Mouse (Mus musculus) urinary bladder, adult 2 months (tissue): Measurements from ENCODE around the gene Cxadr. TPM values are rescaled to one million over a fixed set of nuclear protein-coding genes. Genes with fewer than 3 reads are reported as not detected.

Source experiments
- DNase-seq: peaks from one replicate; pipeline ENCODE4 v3.0.0; 2022; ENCODE audit warnings: low spot score
- polyA plus RNA-seq: library from polyadenylated mRNA; depleted of rRNA; stranded (reverse); fragments of >200 nt; gene quantifications from 2 replicates; pipeline ENCODE4 v1.2.3, GENCODE M21; 2012; rRNA removed

Gene Cxadr
- polyA plus RNA-seq, result 8.3 and 9.0 TPM in 2 replicates

GRCm38 (mm10) chr16:78301183-78301830 lies at the start of gene Cxadr:
Gene Cxadr (plus strand): TSS chr16:78301489.
- DNase-seq, result no peak

GRCm38 (mm10) chr16:78258989-78259388 lies 42.3 kb upstream of the Cxadr start:
- no peak for DNase-seq

GRCm38 (mm10) chr16:78260070-78260879 lies 41.0 kb upstream of the Cxadr start:
- no peak for DNase-seq

DNA sequence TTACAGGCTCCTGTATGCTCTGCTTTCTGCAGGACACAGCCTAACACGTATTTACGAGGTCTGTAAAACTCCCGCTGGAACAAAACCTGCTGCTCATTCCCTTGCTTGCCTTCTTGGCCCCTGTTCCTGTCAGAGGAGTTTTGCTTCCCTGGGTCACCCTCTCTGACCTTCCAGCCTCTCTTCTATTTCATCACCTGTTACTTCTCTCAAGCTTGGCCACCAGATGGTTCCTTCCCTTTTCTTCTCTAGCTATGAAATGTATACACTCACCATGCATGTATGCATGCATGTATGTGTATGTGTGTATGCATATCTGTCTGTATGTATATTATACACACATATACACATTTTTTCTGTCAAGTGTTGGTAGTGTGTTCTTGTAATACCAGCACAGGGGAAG lies 39.8 kb upstream of the Cxadr start:
- DNase-seq, result no peak

DNA sequence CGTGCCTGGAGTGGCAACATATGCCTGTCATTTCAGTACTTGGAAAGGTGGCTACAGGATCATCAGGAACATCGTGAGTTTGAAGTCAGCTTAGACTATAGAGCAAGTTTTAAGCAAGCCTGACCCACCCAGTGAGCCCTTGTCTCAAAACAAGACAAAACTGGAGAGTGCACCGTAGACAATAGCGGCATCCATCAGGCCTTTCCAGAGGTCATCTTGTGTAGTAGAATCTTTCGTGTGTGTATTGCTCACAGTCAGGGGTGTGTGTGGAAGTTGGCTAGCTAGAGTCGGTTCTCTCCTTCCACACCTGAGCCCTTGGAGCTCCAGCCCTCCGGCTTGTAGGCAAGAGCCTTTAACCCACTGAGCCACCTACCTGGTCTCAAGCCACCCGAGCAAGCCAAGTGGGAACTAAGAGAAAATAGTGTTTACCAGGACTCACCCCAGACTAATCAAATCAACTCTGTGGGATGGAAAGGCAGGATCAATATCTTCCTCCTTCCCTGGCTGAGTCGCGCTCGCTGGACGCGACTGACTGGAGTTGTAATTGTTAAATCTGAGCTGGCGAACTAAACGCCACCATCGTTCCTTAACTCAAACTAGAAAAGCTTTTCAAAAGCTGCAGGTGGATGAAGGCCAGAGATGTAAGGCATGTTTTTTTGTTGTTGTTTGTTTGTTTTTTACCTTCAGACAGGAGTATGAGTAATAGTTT lies 36.7 kb upstream of the Cxadr start:
- no peak for DNase-seq

DNA sequence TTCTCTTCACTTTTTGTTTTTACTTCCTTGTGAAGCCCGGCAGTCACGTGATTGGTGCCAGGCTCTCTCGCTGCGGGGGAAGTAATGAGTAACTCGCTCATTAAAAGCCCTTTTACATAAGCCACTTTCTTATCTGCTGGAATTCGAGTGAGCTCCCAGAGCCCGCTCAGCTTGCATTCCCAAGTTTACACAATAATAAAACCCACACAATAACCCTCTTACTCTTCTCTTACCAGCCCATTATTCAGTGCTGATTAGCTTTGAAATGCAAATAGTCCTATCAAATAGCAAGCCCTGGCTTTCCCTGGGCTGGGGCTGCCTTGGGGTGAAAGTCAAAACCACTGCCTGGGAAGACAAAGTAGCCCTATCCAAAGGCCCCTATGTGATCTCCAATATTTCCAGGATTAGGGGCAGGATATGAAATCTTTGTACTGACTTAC lies 36.1 kb upstream of the Cxadr start:
- no peak for DNase-seq

DNA sequence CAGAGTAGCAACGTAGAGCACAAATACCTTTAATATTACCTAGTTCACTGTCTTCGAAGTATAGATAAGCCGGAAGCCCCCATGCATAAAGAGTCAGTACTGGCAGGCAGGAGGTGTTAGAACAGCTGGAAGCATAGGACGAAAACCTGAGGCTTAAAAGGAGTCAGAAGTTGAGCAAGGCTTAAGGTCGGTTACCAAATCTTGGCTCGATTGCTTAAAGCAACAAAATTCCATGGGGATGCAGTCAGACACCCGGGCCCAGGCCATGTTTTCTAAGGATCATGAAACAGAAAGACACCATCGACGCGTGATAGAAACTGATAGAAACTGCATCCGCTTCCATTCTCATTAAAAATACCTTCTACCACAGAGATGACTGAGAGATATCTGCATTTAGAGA lies 35.5 kb upstream of the Cxadr start:
- no peak for DNase-seq

GRCm38 (mm10) chr16:78267453-78267852 lies 33.8 kb upstream of the Cxadr start:
- DNase-seq, result no peak

DNA sequence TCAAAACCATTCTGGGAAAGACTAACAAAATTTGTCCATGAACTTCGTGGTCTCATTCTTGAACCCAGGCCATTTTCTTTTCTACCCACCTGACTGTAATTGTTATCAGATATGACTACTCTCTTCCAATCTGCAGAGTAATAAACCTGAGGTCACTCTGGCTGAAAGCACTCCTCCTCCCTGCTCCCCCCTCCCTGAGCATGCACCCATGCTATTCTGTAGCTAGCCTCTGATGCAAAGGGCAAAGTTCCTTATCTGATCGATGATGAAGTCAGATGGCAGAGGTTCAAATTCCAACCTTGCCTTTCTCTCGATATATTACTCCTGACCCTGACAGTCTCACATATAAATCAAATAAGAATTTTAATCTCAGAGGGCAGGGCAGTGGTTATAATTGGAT lies 33.1 kb upstream of the Cxadr start:
- DNase-seq, result no peak

DNA sequence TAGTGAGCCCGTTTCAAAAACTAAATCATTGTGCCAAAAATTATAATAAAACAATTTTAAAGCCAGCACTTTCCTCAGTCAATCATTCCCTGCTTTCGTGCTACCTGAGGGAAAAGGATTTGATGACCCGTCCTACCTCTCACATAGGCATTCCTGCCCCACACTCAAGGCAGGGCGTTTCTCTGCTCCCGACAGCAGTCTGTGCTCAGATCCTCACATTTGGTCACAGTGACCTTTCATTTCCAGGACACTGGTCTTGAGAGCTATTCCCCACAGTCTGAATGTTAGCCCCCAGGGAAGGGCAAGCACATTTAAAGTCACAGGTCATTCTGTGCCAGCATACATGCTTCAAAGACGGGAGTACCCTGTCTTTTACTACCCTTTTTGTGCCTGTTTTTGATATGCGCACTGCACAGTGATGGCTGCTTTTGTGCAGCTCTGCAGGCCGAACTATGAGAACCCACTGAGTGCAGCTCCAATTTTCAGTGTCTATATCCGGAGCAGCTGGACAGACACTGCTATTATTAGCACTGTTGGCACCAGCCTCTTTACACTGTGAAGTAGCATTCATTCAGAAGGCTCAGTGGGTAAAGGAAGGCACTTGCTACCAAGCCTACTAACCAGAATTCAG lies 26.3 kb upstream of the Cxadr start:
- no peak for DNase-seq

GRCm38 (mm10) chr16:78277567-78277966 lies 23.7 kb upstream of the Cxadr start:
- DNase-seq, result no peak

DNA sequence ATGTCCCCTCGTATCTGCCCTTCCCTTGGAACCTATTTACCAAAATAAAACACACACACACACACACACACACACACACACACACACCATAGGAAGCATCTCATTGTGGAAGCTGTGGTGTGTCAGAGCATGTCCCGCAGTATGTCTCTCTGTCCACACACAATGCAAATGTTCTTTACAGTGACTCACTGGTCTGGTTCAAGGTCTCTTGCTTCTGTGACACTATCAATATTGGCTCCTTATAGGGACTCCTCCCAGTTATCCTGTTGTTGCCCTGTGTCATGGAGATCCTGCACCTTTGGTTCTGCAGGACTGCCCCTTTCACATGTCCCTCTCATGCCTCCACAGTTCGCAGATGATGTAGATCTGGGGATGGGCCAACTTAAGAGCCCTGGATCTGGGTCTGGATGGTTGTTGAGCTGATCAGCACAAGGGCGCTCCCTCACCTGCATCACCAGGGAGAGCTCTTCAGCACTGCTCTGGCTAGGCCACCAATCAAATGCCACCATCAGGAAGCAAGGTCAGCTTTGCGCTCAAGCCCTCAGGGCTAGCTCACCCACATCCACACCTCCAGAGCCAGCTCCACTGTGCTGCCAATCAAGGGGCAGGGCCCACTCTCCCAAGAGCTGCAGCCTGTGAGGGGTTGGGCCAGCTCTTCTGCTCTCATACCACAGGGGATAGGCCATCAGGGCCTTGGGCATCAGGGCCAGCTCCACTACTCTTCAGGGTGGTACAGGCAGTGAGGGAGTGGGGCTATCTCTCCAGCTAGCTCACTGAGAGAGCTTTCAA lies 21.0 kb upstream of the Cxadr start:
- no peak for DNase-seq

DNA sequence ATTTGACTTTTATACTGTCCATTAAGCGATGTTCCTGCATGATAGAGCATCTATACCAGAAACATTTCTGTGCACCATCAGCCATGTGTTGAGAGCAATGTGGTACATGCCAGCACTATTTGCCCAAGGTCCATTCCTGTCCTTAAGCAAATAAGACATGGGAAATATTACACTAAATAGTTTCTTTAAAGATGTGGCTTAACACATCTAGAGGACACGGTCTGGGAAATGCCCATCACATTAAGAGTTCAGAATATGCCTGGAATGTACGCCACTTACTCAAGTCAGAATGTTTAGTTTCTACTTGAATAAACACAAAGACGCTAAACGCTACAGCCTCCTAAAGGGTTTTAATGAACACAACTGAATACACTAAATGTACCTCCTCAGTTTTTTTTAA lies 18.1 kb upstream of the Cxadr start:
- no peak for DNase-seq

- no peak for DNase-seq
These were observed 7.2 kb upstream of the Cxadr start for GRCm38 (mm10) chr16:78294051-78294450.

DNA sequence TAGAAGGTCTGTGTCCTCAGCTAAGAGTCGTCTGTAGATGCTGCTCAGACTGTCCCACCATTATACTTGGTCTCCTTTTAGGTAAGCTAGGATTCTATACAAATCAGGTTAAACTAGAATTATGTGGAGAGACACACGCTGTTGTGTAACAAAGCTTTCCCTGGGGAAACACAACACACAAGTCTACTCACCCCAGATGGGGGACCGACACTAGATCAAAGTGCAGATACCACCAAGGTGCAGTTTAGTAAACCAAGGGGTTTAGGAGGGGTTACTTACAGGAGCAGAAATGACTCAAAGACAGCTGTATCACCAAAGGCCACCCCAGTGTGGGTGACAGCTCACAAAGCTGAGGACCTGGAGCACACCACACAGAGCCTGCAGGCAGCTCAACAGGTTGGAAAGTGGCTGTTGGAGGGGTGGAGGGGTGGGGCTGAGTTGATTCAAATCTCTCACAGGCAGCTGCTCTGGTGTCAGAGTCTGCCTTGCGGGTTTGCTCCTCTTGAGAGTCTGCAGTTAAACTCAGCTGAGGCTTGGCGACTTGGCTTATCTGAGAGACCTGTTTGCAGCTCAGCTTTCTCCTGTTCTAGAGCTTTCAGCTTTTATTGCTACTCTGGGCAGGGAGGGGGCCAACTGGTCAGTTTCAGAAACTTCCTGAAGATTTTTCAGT lies 6.5 kb upstream of the Cxadr start:
- no peak for DNase-seq

- no peak for DNase-seq
These were observed 5.7 kb upstream of the Cxadr start for GRCm38 (mm10) chr16:78295601-78296000.

DNA sequence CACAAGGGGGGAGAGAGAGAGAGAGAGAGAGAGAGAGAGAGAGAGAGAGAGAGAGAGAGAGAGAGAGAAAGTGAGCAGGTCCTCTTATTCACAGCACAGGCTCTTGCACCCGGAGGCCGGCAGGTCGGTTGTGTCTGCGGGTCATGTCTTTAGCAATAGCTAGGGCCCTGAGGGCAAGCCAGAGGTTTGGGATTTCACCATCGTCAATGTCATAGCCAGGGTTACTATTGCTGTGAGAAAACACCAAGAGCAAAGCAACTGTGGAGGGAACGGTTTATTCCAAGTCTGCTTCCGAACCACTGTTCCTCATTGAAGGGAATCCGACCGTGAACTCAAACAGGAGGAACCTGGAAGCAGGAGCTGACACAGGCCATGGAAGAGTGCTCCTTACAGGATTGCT lies 5.2 kb upstream of the Cxadr start:
- no peak for DNase-seq

GRCm38 (mm10) chr16:78301831-78302677 lies 765 bp downstream of the Cxadr start:
- peak; percentile 65 for DNase-seq

GRCm38 (mm10) chr16:78302678-78303050 lies 1.4 kb downstream of the Cxadr start:
- no peak for DNase-seq

GRCm38 (mm10) chr16:78305606-78306100 lies 4.4 kb downstream of the Cxadr start:
- DNase-seq, result no peak
